Mouse (Mus musculus): ENCODE measurements around the gene Snd1.

GRCm38 (mm10) chr6:28919346-28919745, 444.4 kb downstream of the Snd1 start:
- TF ChIP-seq CTCF (IDR thresholded peaks at IDR 0.05; ENCODE audit: low read depth) (no peak), EP300 (IDR thresholded peaks at IDR 0.05; ENCODE audit: low read depth) (no peak)

Measured in liver, postnatal 0 days (tissue).